Mouse (Mus musculus) ES-E14 (cell line): ENCODE measurements around the gene Bcl2l1.

Source experiments
- CHD2 ChIP-seq: IDR thresholded peaks from 2 replicates; pipeline ENCODE4 v1.6.1; 2014; ENCODE audit warnings: mild to moderate bottlenecking, low read depth, low read length, inconsistent platforms
- ZNF384 ChIP-seq: IDR thresholded peaks from 2 replicates; pipeline ENCODE4 v1.6.1; 2012; ENCODE audit warnings: low read depth, low read length, inconsistent platforms

DNA sequence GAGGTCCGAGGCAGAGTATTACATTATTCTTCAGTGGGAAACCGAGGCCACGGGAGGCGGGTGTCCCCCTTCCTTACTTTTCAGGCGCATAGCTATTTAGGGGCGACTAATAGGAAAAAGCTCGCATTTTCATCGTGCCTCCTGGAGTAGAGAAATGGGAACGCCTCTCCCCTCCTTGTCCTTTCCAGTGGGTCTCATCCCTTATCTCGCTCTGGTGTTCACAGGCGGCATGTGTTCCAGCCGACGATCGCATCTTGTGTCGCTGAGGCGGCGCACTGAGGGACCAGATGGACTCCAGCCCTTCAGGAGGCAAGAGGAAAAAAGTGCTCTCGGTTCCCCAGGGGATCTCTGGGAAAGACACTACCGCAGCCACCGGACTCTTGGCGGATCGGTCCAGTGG lies 94.8 kb downstream of the Bcl2l1 start:
- no peak for TF ChIP-seq CHD2
- no peak for TF ChIP-seq ZNF384
